Mouse (Mus musculus) adrenal gland, adult 2 months (tissue): Measurements from ENCODE around the gene H2-Q1. TPM values are rescaled to one million over a fixed set of nuclear protein-coding genes. Genes with fewer than 3 reads are reported as not detected.
A peak's percentile ranks its signal among the peaks of the same experiment; 100 is the strongest.
"Not testable (repeated sequence)": the region's sequence is repeated elsewhere in the genome, so short reads cannot be mapped to it uniquely, and the experiment has no call there.

Source experiments
- DNase-seq: peaks from one replicate; pipeline ENCODE4 v3.0.0; 2021
- long read RNA-seq: library from polyadenylated mRNA; stranded (forward); transcript quantifications from one replicate; pipeline ENCODE4 v2.0.0, GENCODE M21; 2021
- polyA plus RNA-seq: library from polyadenylated mRNA; depleted of rRNA; stranded (reverse); fragments of >200 nt; gene quantifications from 2 replicates; pipeline ENCODE4 v1.2.3, GENCODE M21; 2012; rRNA removed
- total RNA-seq, 2 experiments: library from RNA; stranded (reverse); gene quantifications; 2 replicates each; pipeline ENCODE4 v1.2.3; 2021

H2-Q1 gene
- total RNA-seq, result 1 to 10 TPM in 1 of 2 experiments, under 1 TPM in 1; 0.98 to 3.6 TPM
- 0.04 TPM in 1 of 2 replicates, not detected in the other for polyA plus RNA-seq
- long read RNA-seq, result 0 reads

DNA sequence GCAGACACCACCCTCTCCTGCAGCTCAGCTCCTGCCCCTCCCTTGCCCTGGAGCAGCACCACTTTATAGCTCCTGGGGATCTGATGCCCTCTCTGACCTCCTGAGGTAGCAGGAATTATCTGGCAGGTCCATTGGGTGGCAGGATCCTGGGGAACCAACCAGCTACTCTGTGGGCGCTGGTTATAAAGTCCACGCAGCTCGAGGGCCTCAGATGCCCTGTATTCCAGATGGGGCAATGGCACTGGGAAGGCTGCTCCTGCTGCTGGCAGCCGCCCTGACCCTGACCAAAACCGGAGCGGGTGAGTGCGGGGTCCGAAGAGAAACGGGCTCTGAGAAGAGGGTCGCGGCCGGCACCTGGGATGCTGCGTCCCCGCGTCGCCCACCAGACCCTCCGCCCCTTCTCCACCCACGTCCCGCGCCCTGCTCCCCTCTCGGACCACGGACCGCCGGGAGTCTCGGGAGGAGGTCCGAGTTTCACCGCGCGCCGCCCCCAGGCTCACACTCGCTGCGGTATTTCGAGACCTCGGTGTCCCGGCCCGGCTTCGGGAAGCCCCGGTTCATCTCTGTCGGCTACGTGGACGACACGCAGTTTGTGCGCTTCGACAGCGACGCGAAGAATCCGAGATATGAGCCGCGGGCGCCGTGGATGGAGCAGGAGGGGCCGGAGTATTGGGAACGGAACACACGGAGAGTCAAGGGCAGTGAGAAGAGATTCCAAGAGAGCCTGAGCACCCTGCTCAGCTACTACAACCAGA is at the start of gene H2-Q1:
Gene H2-Q1, plus strand, starts transcription at position 79 of the 755 bp plus-strand sequence.
- DNase-seq, result no peak

DNA sequence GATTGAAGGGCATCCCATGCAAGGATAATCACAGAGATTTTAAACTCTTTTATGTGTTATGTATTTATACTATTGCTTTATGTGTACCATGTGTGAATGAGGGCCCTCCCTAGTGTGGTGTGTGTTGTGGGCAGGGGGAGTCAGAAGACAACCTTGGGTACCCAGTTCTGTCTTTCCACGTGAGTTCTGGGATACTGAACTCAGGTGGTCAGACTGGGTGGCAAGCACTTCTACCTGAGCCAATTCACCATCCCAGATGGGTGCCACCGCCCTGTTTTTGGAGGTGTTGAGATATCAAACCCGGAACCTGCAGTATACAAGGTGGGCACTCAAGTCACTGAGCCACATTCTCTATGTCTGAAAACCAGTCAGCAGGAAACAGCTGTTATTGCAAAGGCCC is 48.0 kb upstream of the H2-Q1 start:
- DNase-seq, result no peak

DNA sequence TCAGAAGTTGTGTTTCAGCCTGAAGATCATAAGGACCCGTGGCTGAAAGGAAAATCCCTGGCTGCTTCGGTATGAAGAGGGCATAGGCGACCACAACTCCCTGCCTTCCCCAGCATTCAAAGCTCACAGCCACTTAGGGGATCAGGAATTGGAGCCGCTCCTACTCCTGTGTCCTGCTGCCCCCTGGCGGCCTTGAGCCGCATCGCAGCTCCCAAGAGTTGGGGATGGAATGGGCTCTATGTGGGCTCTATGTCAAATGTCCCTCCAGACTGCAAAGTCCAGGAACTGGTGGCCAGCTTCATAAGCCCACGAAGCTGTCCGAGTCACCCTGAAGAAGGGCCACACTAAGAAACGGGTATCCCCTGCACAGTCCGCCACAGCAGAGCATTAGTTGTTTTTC is 45.4 kb upstream of the H2-Q1 start:
- DNase-seq, result peak; percentile 89

DNA sequence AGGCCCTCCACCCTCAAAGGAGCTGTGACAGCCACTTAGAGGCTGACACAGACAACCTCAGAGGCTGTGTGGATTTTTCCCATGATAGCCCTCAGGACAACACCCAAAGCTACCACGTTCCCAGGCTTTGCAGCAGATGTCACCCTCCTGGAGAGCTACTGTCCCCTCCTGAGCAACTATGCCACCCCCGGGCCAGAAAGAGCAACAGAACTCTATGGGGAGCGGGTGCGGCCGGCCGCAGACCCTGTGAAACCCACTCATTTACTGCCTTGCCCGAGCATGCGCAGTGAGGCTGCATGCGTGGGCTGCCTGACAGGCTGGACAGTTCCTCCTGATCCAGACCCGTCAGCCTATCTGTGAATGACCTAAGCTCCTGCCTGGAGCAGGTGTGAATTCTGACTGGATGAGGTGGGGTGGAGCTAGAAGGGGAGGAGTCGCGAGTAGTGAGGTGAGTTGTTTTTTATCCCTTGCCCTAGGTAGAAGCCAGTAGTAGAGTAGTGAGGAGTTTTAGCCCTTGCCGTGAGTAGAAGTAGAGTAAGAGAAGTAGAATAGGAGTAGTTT is 43.8 kb upstream of the H2-Q1 start:
- no peak for DNase-seq

DNA sequence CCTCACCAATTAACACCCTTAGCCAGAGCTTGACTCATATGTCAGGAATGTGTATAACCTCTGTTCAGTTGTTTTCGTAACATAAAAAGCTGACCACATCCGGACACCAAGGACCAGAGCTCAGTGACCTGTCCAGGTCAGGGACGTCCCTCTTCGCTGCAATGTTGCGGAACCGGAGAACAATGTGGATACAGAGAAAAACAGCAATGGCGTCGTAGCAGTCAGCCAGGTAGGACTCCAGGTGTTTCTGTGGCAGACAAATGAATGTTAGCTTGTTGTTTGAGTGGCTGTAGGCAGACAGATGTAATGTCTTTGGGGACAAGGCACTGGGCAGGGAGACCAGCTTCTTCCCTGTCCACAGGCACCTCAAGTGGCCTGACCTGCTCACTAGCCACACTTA is 42.2 kb upstream of the H2-Q1 start:
- no peak for DNase-seq

DNA sequence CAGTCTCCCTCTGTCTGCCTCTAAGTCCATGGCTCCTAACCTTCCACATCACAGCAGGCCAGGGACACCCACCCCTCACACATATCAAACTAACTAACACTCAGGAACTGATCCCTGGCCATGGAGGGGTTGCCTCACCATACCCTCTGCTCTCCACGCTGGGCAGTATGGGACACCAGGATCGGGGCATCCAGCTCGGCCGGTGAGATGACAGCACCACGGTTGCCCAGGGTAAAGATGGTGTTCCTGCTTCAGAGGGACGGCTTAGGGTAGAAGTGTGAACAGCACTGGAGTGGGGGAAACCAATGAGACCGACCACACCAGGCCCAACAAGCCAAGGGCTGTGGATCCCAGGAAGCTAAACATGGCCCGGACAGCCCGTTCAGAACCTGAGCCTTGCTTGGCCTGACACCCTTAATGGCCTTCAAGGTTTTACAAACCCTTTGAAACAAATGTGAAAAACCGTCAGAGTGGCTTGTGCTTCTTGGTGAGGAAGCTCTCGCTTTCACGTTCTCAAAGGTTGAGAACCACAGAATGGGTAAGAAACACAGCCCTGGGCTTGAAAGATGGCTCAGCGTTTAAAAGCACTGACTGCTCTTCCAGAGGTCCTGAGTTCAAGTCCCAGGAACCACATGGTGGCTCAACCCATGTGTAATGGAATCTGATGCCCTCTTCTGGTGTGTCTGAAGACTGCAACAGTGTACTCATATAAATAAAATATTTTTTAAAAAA is 41.1 kb upstream of the H2-Q1 start:
- no peak for DNase-seq

DNA sequence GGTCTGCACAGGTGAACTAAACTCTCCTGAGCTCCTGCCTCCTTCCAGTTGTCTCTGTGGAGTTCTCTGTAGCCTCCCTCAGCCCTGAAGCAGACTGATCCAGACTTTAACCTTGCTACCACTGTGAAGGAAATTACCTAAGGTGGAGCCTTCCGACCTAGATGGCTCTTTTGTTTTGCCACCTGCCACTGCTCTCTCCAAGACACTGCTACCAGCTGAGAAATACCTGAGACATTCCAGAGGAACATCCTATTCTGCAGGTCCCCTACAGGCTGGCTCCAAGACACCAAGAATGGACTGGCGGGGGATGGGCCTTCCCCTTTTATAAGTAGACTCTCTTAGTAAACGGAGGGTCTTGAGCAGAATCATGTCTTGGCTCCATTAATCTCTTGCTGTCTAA is 39.9 kb upstream of the H2-Q1 start:
- DNase-seq, result no peak

DNA sequence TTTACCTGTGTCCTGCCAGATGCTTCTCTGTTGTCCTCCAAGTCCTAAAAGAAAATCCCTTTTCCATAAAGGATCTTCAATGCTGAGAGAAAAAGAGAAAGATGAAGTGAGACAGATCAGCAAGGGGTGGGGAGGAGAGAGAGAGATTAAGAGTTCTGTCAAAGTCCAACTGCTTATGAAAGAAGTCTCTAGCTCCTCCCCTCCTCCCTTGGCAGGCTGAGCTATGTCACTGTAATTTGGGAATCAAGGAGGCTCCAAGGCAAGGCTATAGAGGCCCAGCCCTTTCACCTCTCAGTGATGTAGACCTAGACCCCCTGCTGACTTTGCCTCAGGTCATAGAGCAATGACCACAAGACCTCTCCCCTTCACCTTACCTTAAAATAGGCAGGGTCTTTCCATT is 34.8 kb upstream of the H2-Q1 start:
- no peak for DNase-seq

DNA sequence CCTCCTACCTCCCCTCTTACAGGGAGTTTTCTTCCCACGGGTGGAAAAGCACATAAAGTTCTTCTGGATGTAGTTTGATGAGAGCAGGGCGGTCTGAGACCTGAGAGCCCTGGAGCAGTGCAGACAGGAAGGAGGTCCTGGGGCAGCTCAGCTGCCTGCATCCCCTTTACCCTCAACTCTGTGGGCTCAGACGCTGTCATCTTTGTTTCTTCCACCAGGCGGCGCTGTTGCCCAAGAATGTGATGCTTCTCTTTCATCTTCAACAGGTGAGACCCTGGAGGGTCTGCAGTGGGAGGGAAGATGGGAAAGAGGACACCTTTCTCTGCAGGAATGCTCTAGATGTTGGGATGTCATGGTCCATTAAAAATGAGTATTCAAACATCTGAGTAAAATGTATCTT is 24.4 kb upstream of the H2-Q1 start:
- peak; percentile 40 for DNase-seq

DNA sequence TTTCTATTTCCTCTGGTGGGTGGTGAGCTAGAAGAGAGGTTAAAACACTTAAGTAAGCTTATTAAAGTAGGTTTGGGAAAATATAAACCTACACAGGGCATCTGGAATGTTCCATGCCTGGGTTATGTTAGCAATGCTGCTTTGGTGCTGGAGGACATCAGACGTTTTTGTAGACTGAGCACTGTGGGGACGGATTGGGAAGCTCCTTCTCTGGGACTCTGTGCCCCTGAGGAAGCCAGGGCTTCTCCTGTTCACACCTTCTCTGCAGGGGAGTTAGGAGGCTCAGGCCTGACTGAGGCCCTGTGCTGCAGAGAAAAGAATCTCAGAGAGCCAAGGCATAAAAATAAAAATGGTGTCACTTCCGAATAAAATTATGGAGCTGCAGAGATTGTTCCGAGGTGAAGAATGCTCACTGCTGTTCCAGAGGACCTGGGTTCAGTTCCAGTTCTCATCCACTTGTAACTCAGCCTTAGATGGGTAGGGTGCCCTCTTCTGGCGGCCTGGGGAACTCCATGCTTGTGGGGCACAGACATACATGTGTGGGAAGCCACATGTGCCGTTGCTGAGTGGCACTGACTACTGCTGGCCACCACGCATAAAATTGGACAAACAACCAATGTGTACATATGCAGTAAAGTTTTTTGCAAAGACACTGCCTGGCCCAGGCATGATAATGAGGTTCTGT is 19.8 kb upstream of the H2-Q1 start:
- DNase-seq, result not testable (repeated sequence)

DNA sequence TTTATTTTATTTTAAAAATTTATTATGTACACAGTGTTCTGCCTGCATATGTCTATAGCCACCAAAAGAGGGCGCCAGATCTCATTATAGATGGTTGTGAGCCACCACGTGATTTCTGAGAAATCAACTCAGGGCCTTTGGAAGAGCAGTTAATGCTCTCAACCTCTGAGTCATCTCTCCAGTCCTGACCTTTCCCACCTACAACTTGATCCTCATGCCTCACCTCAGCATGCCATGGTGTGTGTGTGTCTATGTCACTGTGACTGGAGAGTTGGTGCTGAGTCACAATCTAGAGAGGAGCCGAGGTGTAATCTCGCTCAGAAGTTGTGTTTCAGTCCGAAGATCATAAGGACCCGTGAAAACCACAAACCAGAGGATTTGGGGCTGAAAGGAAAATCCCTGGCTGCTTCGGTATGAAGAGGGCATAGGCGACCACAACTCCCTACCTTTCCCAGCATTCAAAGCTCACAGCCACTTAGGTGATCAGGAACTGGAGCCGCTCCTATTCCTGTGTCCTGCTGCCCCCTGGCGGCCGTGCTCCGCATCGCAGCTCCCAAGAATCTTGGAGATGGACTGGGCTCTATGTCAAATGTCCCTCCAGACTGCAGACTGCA is 18.5 kb upstream of the H2-Q1 start:
- DNase-seq, result peak; percentile 91

DNA sequence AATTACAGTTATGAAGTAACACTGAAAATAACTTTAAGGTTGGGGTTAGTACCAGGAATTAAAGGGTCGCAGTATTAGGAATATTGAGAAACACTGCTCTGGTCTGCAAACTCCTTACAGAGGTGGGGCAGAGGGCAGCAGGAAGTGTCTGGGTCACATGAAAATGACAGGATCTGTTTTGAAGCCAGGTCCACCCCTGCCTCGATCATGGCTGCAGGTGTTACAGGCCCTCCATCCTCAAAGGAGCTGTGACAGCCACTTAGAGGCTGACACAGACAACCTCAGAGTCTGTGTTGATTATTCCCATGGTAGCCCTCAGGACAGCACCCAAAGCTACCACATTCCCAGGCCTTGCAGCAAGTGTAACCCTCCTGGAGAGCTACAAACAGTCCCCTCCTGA is 16.9 kb upstream of the H2-Q1 start:
- DNase-seq, result no peak

DNA sequence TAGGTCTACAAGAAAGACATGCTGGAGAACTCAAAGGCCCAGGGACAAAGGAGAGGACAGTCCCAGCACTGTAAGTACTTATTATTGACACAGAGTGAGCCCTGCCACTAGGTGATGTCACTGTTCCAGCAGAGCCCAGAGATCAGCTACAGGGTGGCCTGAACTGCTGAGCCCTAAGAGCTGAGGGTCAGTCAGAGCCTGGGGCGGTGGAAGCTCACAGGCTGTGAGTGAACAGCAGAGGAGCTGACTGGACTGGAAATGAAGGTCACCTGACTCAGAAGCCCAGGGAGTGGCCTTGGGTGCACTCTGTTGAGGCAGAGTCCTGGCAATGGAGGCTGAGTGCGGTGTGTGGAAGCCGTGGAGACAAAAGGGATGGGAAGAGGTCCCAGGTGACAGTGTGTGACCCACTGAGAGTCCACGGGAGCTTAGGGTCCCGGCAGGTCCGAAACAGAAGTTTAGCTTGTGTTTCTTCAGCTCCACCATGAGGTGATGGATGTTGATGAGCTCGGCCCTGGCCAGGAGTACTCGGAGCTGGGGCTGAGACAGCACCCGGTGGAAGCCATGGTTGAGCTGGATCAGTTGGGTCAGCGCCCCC is 16.4 kb upstream of the H2-Q1 start:
- peak; percentile 86 for DNase-seq

DNA sequence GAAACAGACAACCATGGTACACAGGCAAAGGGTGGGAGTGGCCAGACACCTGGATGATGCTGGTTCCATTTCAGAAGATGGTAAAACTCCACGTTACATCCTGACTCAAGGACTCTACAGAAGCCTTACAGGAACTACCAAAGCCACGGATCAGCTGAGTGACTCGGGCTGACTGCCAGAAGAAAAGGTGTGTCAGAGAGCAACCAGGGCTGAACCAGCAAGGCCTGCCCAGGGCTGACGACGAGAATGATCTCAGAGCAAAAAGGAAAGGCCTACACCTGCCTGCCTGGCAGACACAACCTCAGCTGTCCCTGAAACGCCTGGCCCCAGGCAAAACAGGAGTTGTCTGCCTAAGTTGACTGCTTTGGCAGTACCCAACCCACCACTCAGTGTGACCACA is 15.7 kb upstream of the H2-Q1 start:
- DNase-seq, result no peak

DNA sequence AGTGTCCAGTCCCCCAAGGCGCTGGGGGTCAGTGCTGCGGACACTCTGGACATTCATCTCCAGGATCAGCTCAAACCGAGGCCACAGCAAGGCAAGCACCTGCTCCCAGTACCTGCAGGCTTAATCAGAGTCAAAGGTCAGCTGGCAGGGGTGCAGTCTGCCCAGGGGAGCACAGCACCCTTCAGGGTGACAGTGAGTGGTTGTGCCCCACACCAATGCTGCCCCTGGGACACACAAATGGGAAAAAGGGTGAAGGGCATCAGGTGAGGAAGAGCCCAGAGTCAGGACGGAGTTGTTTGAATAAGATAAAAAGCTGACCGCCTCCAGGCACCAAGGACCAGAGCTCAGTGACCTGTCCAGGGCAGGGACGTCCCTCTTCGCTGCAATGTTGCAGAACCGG is 15.3 kb upstream of the H2-Q1 start:
- DNase-seq, result not testable (repeated sequence)

DNA sequence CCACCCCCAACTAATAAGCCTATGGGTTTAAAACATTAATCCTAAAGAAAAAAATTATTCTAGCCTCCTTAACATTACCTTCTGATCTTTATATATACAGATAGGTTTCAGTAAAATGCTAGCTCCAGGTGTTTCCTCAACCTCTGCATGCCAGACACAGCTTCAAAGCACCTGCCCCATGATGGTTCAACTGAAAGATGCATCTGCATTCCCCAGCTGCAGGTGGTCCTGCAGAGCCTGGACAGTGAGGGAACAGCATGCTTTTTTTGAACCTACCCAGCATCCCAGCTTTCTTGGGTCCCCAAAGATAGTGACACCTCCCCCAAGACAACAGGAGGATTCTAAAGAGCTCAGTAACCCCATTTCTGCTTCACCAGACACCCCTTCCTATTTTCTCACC is 1.5 kb upstream of the H2-Q1 start:
- DNase-seq, result no peak

DNA sequence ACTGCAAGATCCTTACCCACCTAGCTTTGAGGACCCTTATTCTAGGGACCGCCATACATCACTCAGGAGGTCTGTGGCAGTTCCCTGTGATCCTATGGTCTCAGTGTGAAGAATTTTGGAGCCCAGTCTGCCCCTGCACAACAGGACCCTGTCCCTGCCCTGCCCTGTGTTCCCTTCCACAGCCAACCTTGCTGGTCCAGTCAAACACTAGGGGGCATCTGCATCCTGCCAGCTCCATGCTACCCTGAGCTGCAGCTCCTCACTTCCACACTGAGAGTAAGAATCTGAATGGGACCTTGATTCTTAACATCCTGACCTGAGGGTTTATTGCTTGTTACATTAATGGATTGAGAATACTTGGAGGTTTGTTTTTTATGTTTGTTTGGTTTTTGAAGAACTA is 4.9 kb downstream of the H2-Q1 start:
- not testable (repeated sequence) for DNase-seq

DNA sequence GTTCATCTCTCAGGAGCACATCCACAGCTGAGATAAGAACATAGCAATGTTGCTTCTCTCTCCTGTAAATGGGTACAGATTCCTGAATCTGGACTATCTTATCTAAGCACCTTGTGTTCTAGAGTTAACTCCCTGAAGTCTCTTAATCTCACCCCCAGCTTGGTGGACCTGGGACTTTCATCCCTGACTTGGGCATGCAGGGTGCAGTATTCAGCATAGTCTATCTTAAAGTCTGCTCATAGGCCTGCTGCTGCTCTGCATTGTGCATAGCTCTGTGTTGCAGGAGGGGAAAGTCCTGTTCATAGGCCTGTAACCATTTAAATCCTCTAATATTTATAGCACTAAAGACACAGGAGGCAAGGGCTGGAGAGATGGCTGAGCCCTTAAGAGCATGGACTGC is 5.8 kb downstream of the H2-Q1 start:
- DNase-seq, result not testable (repeated sequence)

DNA sequence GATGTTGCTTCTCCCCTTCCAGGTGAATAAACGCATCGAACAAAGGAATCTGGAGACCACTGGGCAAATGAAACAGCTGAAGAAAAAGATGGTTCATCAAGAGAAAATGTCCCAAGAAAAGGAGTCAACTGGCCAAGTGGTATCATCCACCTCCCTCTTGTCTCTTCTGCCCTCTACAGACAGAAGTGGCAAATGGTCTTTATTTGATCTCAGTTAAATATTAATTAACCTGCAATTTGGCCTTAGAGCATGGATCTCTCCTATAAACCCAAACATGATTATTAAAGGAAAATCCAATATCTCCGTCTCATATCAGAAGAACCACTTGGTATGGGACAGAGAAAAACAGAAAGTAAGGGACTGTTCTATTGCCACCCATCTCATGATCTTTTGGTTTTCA is 9.5 kb downstream of the H2-Q1 start:
- DNase-seq, result not testable (repeated sequence)

DNA sequence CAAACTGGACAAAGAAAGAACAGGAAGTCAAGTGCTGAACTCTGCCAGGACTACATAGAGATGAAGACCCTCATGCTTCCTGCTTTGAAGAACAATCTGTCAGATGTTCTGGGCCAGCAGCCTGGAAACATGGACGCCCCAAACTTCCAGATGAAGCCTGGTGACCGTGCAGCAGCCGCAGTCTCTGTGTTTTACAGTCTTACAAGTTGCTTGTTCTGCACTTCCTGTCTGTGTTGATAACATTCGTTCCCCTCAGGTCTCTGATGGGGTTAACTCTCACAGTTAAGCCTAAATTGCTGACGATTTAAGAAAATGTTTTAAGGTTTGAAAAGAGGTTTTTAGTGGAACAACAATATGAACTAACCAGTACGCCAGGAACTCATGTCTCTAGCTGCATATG is 11.3 kb downstream of the H2-Q1 start:
- DNase-seq, result not testable (repeated sequence)

DNA sequence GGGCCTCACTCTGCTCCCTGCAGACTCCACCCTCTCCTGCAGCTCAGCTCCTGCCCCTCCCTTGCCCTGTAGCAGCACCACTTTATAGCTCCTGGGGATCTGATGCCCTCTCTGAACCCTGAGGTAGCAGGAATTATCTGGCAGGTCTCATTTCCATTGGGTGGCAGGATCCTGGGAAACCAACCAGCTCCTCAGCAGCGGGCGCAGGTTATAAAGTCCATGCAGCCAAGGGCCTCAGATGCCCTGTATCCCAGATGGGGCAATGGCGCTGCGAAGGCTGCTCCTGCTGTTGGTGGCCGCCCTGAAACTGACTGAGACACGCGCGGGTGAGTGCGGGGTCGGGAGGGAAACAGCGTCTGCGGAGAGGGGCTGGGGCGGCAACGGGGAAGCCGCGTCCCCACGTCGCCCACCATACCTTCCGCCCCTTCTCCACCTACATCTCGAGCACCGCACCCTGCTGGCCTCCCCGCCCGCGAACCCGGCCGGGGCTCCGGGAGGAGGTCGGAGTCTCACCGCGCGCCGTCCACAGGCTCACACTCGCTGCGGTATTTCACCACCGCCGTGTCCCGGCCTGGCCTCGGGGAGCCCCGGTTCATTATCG is 22.0 kb downstream of the H2-Q1 start, which contains the start of gene H2-Q2:
Gene H2-Q2, plus strand, starts transcription at position 172 of the 601 bp plus-strand sequence.
- peak; percentile 27 for DNase-seq
